Mouse (Mus musculus) left cerebral cortex, adult 8-10 months (tissue): ENCODE results near the gene Lamc1. TPM values are rescaled to one million over a fixed set of nuclear protein-coding genes. Genes with fewer than 3 reads are reported as not detected.
A peak's percentile ranks its signal among the peaks of the same experiment; 100 is the strongest.

Experiments used
- DNase-seq, 2 experiments: peaks; one replicate each; pipeline ENCODE4 v3.0.0; 2022; ENCODE audit warnings: low spot score in 2 of 2
- total RNA-seq, 4 experiments: library from RNA; stranded (reverse); gene quantifications; 2 replicates each; pipeline ENCODE4 v1.2.4; 2022

Lamc1 gene
- total RNA-seq, 4 experiments from 2014 or later: 23.8 to 28.5 (median 27.2) TPM

DNA sequence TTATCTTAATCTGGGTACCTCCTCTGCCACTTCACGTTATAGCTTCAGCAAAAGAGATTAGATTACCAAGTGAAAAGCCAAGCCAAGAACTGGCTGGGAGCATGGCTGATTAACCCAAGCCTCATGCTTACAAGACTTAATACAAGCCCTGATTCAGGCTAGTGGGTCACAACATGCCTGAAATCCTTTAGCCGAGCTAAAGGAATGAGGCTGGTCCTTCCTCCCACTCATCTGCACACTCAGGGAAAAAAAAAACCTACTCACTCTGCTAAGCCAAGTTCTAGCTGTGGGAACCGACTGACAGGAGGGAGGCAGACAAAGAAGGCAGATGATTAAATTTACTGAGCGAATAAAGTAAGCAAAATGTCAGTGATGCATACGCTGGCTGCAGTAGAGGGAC is 65.7 kb downstream of the Lamc1 start:
- no peak for DNase-seq

DNA sequence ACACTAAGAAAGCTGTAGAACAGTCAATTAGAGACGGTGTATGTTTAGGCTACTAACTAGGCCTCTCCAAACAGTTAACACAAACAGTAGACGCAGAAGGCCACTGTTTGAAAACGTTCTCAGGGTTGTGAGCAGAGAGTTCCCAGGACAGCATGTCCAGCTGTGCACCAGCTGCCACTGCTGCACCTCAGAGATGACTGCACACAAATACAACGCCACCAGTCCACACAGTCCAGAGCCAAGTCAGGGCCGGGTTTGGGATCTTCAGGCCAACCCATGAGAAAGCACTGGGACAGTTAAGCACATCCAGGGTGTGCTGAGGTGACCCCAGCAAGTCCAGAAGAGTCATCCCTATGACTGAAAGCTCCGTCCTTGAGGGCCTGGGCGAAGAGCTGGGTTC is 67.0 kb downstream of the Lamc1 start:
- DNase-seq: no peak

DNA sequence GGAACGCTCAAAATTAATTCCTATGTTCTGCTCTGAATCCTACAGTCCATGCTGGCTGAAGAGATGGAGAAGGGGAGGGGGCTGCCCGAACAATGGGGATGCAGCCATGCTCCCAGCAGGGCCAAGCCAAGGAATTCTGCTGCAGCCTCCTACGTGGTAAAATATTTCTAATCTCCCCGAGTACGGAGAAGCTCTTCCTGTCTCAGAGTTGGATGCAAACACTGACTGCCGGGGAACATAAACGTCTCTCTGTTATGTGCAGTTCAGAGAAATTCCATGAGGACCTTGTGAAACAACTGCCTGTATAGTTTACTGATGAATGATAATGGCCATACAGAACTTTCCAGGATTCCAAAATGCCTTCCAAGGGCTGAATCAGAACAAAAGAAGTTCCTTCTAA is 67.5 kb downstream of the Lamc1 start:
- DNase-seq: no peak

DNA sequence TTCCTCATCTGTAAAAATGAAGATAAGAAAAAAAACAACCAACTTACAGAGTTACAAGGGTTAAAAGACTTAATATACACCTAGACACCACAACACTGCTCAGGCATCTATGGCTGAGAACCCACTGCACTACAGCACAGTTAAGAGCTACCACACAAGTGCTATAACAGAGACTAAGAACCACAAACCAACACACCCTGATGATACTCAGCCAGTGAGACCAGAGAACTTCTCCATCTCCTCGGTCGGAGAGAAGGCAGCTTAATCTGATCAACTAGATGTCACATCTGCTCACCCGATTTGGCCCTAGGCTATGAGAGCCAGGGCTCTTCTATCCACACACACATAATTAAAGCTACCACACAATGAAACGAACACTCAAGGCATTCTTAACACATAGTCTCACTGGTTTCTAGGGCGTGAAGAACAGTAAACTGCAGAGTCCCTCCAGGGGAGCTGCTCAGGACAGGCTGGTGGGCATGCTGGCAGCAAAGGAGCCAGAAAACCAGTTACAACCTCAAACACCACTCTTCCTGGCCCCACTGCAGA is 72.8 kb downstream of the Lamc1 start:
- DNase-seq: no peak

DNA sequence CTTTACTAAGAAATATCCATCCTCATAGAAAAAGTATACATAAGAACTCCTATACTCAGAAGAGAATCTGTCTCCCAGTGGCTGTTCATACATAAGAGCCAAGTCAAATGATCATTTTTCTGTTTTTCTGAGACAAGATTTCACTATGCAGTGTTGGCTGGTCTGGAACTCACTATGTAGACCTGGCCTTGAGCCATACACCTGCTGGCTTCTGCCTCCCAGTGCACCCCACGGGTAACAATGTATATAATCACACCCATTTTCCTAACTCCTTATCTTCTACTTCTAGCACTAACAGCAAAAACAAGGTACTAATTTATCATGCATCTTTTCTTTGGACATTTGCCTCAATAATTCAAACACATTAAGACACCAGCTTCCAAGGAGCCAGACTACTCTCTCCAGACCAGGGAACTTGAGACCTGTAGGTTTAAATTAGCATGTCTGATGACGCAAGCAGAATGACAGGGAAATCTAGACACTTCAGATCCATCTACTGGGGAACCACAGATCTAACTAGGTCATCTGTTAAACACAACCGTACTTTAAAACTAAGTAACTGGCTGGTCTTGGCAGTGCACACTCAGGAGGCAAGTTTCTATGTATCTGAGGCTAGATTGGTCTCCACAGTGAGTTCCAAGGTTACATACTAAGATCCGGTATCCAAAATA is 79.9 kb downstream of the Lamc1 start:
- DNase-seq: no peak

DNA sequence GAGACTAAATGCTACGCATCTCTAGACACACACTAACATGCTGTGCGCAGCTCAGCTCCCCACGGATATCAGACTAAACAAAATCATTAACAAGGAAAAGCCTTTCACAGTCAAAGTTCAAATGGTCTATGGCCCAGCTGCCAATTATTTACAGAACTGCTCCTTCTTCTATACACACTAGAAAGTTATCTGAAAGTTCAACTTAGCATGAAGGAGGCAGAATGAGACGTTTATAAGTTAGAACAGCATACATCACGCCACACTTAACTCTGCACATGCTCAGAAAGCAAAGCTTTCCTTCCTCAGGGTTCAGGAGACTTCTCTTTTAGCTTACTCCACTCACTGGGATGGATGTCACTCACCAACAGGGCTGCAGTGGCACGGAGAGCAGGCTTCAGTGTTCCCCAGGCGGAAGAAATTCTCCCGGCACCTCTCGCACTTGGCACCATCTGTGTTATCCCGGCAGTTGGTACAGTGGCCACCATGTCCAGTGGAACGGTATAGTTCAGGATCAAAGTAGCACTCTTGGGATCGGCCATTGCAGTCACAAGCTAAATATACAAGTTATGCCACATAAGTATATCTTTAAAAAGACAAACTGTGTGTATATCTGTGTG is 80.9 kb downstream of the Lamc1 start:
- no peak for DNase-seq

DNA sequence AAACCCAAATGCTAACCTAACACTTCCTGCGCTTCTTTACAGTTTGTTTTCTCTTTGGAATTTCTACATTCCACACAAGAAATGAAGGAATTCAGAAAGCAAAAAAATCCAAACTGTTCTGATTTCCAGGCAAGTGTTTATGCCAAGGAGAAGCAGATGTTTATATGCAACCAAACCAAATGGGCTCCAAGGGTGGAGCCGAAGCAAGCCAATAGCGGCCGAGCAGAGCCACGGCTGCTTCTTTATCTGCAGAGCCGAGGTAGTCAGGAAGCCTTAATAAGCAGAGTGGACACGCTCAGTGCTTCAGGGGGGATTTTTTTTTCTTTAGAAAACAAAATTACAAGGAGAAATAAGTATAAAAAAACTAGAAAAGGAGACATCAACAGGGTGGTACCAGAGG is 91.2 kb downstream of the Lamc1 start:
- DNase-seq: no peak

DNA sequence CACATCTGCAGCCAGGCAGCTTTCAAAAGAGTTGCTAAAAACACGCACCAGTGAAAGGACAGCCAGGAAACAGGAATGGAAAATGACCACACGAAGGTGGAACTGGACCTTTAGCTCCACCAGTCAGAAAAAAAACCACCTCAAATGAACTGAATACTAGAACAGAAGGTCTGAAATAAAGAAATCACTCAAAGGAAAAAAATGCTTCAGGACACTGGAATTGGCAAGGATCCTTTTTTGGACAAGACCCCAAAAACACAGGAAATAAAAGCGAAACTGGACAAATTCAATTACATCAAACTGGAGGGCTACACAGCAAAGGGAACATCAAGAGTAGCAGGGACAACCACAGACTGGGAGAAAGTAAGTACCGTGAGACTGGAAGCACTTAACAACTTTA is 97.0 kb downstream of the Lamc1 start:
- DNase-seq: no peak

DNA sequence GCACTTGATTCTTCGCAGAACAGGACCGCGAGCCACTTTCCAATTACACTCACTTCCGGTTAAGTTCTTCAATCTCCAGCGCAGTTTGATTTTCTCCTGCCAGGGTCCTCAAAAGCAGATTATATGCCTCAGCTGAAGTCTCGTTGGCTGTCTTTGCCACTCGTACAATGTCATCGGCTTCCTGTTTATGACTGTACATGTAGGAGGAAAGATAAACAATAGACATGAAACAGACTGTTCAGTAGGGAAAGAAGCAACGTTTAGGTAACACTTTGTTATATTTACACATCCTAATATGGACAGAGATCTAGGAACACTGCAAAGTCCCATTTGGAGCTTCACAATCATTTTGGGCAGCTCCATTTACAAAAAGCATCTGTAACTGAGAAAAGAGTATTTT is 100.9 kb downstream of the Lamc1 start:
- DNase-seq: no peak

DNA sequence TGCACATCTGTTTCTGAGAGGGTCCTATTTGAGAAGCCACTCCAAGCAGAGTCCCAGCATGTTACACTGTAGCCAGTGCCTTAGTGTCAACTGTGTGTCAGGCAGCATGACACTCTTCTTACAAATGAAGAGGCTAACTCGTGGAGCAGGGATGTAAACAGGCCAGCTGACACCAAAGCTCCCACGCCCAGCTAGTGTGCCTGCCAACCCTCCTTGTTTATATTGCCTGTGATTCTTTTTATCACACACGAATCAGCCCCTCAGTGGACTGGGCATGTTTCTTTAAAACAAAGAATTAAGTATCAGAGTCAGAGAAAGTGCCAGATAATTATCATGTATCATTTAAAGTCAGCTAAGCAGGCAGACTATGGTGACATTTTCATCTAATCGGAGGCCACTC is 104.7 kb downstream of the Lamc1 start:
- DNase-seq: no peak

DNA sequence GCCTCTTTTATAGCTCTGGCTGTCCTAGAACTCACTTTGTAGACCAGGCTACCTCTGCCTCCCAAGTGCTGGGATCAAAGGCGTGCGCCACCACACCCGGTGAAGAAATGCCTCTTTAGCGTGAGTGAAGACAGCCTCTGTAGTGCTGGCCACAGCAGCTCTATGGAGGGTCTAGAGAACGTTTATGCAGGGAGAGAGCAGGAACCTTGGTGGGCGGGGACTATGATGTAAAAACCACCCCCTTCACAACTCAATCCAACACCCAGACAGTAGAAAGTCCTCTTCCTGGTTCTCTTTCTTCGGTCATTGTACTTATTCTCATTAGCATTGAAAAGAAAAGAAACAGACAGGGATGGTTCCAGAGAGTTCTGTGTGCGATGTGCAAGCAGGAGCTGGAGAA is 105.5 kb downstream of the Lamc1 start:
- DNase-seq: no peak

DNA sequence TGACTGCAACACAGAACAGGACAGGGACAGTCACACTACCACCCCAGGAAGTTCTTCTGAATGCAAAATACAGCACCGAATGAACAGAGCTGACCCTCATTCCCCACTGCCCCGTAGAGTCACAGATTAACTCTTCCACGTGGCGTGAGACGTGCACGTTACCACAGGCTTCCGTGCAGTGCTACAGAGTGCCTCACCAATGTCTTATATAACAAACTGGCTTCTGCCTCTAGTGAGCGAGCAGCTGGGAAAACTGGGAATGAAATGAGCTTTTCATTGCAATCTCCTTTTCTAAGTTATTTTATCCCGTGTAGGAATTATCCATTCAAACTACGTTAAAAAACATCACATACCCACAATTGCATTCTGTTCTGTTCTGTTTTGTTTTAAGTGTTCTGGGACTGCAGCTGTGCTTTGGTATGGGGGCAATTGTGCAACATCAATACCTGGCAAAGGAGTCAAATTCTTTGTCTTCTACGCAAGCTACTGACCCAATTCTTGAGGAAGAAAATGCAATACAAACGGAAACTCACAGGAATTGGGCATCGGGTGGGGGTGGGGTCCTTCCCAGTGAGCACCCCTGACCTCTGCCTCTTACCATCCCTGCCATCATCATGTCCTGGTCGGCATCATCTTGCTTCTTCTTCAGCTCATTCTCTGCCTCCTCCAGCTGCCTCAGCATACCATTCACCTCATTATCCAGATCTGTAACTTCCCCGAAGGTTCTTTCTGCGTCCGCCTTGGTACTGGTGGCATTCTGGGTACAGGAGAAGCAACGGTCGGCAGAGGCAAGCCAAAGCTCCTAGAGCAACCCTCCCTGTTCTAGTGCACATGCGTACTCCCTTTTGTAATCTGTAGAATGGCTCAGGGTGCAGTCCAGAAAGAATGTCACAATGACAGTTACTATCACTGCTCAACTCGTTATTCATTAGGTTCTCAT is 106.5 kb downstream of the Lamc1 start:
- DNase-seq: peak in 1 of 2 experiments; percentile 28

DNA sequence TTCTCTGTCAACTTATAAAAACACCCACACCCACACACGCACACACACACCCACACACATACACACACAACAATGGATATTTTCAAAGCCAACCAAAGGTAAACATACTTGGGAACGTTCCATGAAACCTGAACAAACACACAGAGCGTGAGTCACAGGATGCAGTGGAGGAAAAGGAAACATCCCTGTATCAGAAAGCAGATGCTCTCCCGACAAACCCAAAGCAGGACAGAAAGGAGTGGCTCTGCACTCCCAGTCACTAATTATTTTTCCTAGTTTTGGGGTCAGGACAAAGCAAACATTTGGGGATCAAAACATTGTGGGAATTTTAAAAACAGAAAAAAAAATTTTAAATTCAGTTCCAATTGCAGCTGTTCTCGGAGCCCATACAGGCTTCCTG is 108.3 kb downstream of the Lamc1 start:
- no peak for DNase-seq

DNA sequence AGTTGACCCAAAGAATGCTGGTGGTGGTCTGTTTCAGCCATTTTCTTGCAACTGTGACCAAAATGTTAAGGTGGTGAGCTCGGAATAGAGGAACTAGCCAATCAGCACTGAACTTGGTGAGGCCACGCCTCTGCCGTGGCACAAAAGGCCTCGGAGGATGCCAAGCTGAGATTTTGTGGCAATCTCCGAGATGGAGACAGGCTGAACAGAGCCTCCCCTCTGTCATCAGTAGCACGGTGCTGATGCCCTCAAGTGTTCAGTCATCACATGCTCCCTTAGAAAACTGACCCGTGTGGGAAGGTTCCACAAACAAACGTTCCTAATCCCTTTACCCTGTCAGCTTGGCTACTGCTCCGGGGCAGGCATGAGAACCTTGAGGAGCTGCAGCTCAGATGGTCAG is 113.2 kb downstream of the Lamc1 start:
- DNase-seq: no peak

DNA sequence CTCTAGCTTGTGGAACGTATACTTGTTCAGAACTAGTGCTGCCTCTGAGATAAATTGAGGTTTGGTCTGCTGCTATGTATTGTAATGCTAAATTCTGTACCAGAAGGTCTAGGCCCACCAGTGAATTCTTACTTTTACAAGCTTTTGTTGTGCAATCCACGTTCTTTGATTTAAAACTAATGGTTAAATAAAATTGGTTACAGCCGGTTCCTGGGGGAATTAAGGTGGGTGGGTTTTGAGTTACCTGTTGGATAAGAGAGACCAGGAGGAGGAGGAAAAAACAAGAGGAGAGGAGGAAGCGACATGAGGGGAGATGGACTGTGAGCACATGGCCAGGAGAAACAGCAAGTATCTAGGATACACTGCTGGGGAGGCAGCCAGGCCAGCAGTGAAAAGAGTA is 116.1 kb downstream of the Lamc1 start:
- no peak for DNase-seq

DNA sequence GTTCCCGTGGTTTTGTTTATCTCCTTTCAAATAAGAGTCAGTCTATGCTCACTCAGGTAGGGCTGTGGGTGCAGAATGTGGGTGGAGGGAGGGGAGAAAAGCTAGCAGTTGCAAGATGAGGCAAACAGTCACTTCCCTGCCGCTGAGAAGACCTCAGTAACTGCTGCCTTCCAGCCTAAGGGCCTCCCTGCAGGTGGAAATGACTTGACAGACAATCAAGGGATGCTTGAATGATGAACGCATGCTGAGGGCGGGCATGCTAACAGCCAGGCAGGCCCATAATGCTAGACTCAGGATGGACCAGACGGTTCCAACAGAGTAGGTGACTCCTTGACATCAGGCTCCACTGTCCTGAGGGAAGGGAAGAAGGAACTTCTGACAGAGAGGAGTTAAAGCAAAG is 116.9 kb downstream of the Lamc1 start:
- DNase-seq: no peak

DNA sequence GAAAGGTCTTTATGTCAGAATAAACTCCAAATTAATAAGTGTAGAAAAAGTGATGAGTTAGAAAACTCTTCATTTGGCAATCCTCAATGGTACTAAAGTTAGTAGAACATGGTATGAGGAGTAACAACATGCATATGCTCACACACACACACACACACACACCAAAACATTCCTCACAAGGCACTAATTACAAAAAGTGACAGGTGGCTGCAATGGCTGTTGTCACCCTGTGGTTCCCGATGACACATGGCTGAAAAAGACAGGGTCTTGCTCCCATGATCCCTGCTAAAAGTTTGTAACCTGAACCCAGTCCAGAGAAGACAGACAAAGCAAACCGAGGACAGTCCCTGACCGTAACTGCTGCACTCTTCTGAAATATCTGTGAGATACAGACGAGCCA is 121.6 kb downstream of the Lamc1 start:
- DNase-seq: no peak

DNA sequence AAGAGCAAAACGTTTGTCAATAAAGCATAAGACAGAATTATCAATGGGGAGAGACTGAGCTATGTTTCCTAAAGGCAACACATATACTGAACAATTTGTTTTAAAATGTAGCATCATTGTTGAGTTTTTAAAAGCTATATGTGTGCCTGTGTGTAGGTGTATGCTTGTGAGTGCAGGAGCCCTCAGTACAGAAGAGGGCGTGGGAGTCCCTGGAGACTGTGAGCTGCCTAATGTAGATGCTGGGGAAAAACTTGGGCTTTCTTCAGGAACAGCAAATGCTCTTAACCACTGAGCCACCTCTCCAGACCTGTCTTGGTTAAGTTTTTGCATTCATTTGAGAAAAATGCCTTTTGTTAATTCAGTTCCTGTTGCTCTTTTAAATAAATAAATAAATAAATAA is 122.4 kb downstream of the Lamc1 start:
- no peak for DNase-seq

DNA sequence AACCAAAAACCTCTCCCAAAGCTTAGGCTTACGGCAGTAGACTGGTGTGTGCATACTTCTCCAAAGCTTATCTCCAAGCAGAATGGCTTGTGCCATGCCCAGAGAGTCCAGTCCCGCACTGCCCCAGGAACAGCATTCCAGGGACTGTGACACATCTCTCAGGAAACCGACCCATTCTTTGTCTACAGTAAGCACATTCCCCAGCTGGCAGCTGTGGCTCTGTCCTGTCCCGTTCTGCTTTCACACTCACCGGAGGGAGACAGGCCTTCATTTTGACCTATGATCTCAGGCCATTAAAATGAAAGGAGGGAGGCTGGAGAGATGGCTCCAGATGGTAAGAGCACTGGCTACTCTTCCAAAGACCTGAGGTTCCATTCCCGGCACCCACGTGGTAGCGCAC is 130.4 kb downstream of the Lamc1 start:
- no peak for DNase-seq

DNA sequence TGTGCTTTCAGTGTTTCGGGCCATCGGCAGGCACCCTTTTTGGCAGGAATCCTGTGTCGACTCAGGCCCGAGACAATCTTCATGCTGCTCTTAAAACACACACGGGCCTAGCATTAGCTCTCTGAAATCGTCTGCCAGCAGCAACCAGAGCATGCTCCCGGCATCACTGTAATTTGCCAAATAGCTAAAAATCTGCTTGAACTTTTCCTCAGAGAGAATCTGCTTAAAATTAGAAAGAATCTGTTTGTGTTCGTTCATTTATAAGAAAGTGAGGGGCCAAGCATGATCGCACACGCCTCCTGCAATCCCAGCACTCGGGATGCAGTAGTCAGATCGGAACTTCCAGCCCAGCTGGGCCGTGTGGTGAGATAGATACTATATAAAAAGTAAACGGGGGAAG is 131.1 kb downstream of the Lamc1 start:
- DNase-seq: no peak

DNA sequence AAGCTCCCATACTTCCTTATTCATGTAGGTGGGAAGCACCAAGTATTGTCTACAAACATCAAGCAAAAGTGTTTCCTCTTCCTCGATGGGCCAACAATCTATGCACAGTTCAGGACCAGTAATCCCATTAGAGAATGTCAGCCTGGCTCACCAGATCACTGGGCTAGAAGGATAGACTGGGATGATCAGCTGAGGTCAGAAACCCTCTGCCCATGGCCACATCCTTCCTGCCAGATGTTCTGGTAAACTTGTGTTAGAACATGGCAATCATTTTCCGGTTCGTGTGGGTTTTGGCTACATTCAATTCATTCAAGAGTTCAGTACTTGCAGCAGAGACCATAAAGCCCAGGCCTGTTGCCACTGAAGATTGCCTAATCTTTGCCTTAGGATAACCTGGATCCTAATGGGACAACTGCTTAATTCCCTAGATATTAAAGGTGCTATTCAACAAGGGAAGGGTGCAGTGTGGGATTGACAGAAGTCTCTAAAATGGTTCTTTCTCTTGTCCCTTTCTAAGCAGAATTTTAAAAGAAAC is 135.2 kb downstream of the Lamc1 start:
- DNase-seq: no peak

DNA sequence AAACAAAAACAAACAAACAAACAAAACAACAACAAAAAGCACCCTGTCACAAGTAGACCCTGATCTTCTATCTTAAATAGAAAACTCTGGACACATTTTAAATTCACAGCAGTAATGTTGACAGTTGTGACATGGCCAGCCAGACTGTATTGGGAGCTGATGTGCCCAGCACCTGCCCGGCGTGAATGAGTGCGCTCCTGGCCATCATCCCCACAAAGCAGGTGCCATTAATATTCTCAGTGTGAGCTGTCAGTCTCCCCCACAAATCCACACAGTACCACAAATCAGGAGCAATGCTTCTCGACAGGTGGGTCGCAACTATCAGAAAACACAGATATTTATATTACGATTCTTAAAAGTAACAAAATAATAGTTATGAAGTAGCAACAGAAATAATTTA is 139.6 kb downstream of the Lamc1 start:
- DNase-seq: no peak
